Mouse (Mus musculus) right cerebral cortex, adult 2 months (tissue): ENCODE results near the gene Serinc2.

ENCODE experiments used
- DNase-seq, 2 experiments: peaks; one replicate each; pipeline ENCODE4 v3.0.0; 2021 to 2022; ENCODE audit warnings: low spot score in 2 of 2

The Serinc2 gene

GRCm38 (mm10) chr4:130279105-130279504 lies at the start of gene Serinc2:
Gene Serinc2, minus strand, starts transcription at chr4:130279205.
- DNase-seq, result no peak

GRCm38 (mm10) chr4:130327366-130327765 lies 48.4 kb upstream of the Serinc2 start:
- DNase-seq, result no peak

GRCm38 (mm10) chr4:130325446-130325845 lies 46.4 kb upstream of the Serinc2 start:
- no peak for DNase-seq

- no peak for DNase-seq
Observed at GRCm38 (mm10) chr4:130323607-130324006, 44.6 kb upstream of the Serinc2 start.

GRCm38 (mm10) chr4:130323165-130323564 lies 44.2 kb upstream of the Serinc2 start:
- no peak for DNase-seq

- DNase-seq, result no peak
Observed at GRCm38 (mm10) chr4:130322567-130322966, 43.6 kb upstream of the Serinc2 start.

- no peak for DNase-seq
Observed at GRCm38 (mm10) chr4:130321640-130322039, 42.6 kb upstream of the Serinc2 start.

- DNase-seq, result no peak
Observed at GRCm38 (mm10) chr4:130319564-130319963, 40.6 kb upstream of the Serinc2 start.

- DNase-seq, result no peak
Observed at GRCm38 (mm10) chr4:130318122-130318521, 39.1 kb upstream of the Serinc2 start.

- DNase-seq, result no peak
Observed at GRCm38 (mm10) chr4:130316691-130317090, 37.7 kb upstream of the Serinc2 start.

- DNase-seq, result no peak
Observed at GRCm38 (mm10) chr4:130315771-130316527, 36.9 kb upstream of the Serinc2 start.

- no peak for DNase-seq
Observed at GRCm38 (mm10) chr4:130313552-130313951, 34.5 kb upstream of the Serinc2 start.

GRCm38 (mm10) chr4:130312526-130312925 lies 33.5 kb upstream of the Serinc2 start:
- no peak for DNase-seq

GRCm38 (mm10) chr4:130309254-130309653 lies 30.2 kb upstream of the Serinc2 start:
- no peak for DNase-seq

GRCm38 (mm10) chr4:130308231-130309081 lies 29.5 kb upstream of the Serinc2 start, which contains the start of the genes Fabp3 and Gm10570:
Gene Fabp3, plus strand, starts transcription at chr4:130308595.
Gene Gm10570, minus strand, starts transcription at chr4:130308674.
- peak; percentile 75 to 79 for DNase-seq

- DNase-seq, result peak; percentile 54 to 57
Observed at GRCm38 (mm10) chr4:130307851-130308230, 28.8 kb upstream of the Serinc2 start.

GRCm38 (mm10) chr4:130306796-130307630 lies 28.0 kb upstream of the Serinc2 start:
- no peak for DNase-seq

GRCm38 (mm10) chr4:130304746-130305145 lies 25.7 kb upstream of the Serinc2 start:
- DNase-seq, result no peak

GRCm38 (mm10) chr4:130302285-130302870 lies 23.4 kb upstream of the Serinc2 start:
- DNase-seq, result no peak

GRCm38 (mm10) chr4:130299629-130300018 lies 20.6 kb upstream of the Serinc2 start:
- DNase-seq, result no peak

- DNase-seq, result no peak
Observed at GRCm38 (mm10) chr4:130298877-130299628, 20.0 kb upstream of the Serinc2 start.
